Mouse (Mus musculus) heart, postnatal 14 days (tissue): ENCODE results near the gene Tanc2. TPM values are rescaled to one million over a fixed set of nuclear protein-coding genes. Genes with fewer than 3 reads are reported as not detected.

Source experiments
- DNase-seq, 2 experiments: peaks; one replicate each; pipeline ENCODE4 v3.0.0; 2021 to 2022
- intact Hi-C: fragments of 180-260 bp; cut with DNase I; formaldehyde crosslinking; loops from one replicate; pipeline ENCODE4 v1.15.1; 2025
- microRNA-seq, 2 experiments: library from miRNA; unstranded; fragments of <30 nt; microRNA quantifications; one replicate each; pipeline ENCODE4 v1.2.0; 2021 to 2022
- total RNA-seq, 2 experiments: library from RNA; stranded (reverse); gene quantifications; 2 replicates each; pipeline ENCODE4 v1.2.3; 2021

Tanc2 gene
- total RNA-seq, 2 experiments from 2014 or later: 18.5 to 22.3 TPM

GRCm38 (mm10) chr11:105978232-105978631 is 388.4 kb downstream of the Tanc2 start:
- DNase-seq: no peak
- intact Hi-C loops: no loop called here

- no peak for DNase-seq
These were observed 388.8 kb downstream of the Tanc2 start for GRCm38 (mm10) chr11:105978634-105979033.

More at GRCm38 (mm10) chr11:105978634-105979033, 388.8 kb downstream of the Tanc2 start:
- intact Hi-C loops: no loop called here

Small RNAs within 50 kb of the gene (microRNA-seq; reads per million reads assigned to microRNA genes)
- gene Gm23990: 0 reads per million in 2 experiments

Other genes starting within 250 kb of the Tanc2 start
- gene March10, start 133.3 kb upstream of the Tanc2 start, total RNA-seq: not detected